Comparison of ENCODE assay signal across 8 mouse cellular contexts in the genomic region with DNA sequence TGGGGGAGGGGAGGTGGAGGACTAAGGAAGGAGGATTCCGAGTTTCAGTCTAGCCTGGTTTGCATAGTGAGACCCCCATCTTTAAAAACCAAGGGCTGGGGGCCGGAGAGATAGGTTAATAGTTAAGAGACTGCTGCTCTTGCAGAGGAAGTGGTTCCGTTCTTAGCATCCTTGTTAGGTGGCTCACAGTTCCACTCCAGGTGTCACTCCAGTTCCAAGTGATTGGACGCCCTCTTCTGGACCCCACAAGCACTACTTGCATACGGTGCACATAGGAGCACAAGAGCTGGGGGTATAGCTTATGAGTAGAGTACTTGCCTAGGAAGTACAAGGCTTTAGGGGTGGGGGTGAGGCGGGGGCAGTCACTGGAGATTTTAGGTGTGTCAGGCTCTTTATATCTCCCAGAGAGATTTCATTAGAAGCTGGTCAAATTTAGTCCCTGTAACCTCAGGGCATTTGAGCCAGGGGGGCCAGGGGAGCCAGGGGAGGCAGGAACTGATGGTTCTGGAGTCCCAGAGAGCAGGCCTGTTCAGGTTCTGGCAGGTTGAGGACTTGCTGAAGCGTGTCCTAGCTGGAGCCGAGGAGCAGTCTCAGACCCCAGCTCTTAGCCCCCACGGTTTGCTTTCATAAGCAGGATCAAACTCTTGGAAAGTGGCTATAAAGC. TPM values are rescaled to one million over a fixed set of nuclear protein-coding genes. Genes with fewer than 3 reads are reported as not detected.
DNase-seq lines count a peak whose midpoint lies in the region; ATAC-seq lines count a peak whose summit lies in the region.

No protein-coding gene starts in this region.

- peak overlapping the region; percentile 94 for H3K4me3 ChIP-seq in forebrain, embryonic 16.5 days (replicated peaks; ENCODE audit: low read length)
- peak overlapping the region; percentile 80; the same call in 1 of the 2 replicates for H3K4me3 ChIP-seq in liver, embryonic 16.5 days (ENCODE audit: low read depth, low read length)

- no peaks in the 10 kb centered on the region for H3K9me3 ChIP-seq in forebrain, embryonic 16.5 days (ENCODE audit: control insufficient read depth, low read length)
- H3K9me3 ChIP-seq in liver, embryonic 16.5 days (replicated peaks; ENCODE audit: control insufficient read depth, low read length): no peaks in the 10 kb centered on the region

- peak overlapping the region; percentile 99 for H3K4me2 ChIP-seq in forebrain, embryonic 16.5 days (ENCODE audit: low read length)
- peak overlapping the region; percentile 97 for H3K4me2 ChIP-seq in liver, embryonic 16.5 days (ENCODE audit: low read depth, low read length)

- ATAC-seq in forebrain, embryonic 16.5 days: no peak
- ATAC-seq in liver, embryonic 16.5 days (ENCODE audit: low read depth): no peak

- DNase-seq in right cerebral cortex, postnatal 14 days: peak; percentile 24
- no peak for DNase-seq in right cerebral cortex, postnatal 25 days
- DNase-seq in c-Kit-positive CD71-positive TER-119-negative erythroid progenitor cells, embryonic 14.5 days (ENCODE audit: low read depth): peak; percentile 53
- DNase-seq in kidney, adult 11 months: peak; percentile 69
- peak; percentile 62 for DNase-seq in neural tube, embryonic 10.5 days (ENCODE audit: extremely low spot score, low spot score)
- peak; percentile 63 for DNase-seq in urinary bladder, postnatal 14 days (ENCODE audit: low spot score)

- H3K36me3 ChIP-seq in forebrain, embryonic 16.5 days (ENCODE audit: control insufficient read depth, insufficient read depth): no peaks in the 10 kb centered on the region
- no peaks in the 10 kb centered on the region for H3K36me3 ChIP-seq in liver, embryonic 16.5 days (ENCODE audit: control insufficient read depth, insufficient read depth)

- no peak overlapping the region for H3K9ac ChIP-seq in forebrain, embryonic 16.5 days (replicated peaks; ENCODE audit: low read depth, low read length)
- no peak overlapping the region for H3K9ac ChIP-seq in liver, embryonic 16.5 days (ENCODE audit: low read depth, low read length)

- H3K27ac ChIP-seq in forebrain, embryonic 16.5 days (ENCODE audit: low read length): peak overlapping the region; percentile 60
- no peak overlapping the region for H3K27ac ChIP-seq in liver, embryonic 16.5 days (ENCODE audit: low read length)

- H3K4me1 ChIP-seq in forebrain, embryonic 16.5 days (replicated peaks; ENCODE audit: control insufficient read depth, insufficient read depth, low read length): peaks cover 15% of the 10 kb centered on the region
- peaks cover 14% of the 10 kb centered on the region for H3K4me1 ChIP-seq in liver, embryonic 16.5 days (ENCODE audit: control insufficient read depth, low read depth, low read length)

- WGBS in forebrain, embryonic 16.5 days: 17% methylated on average over 9 of the region's 9 CpGs
- WGBS in liver, embryonic 16.5 days (ENCODE audit: insufficient replicate concordance): 12% methylated on average over 9 of the region's 9 CpGs

- H3K27me3 ChIP-seq in forebrain, embryonic 16.5 days (replicated peaks; ENCODE audit: control insufficient read depth, insufficient read depth, low read length): no peaks in the 10 kb centered on the region
- peaks cover 16% of the 10 kb centered on the region for H3K27me3 ChIP-seq in liver, embryonic 16.5 days (ENCODE audit: control insufficient read depth, insufficient read depth, low read depth, low read length)

RNA-seq across cellular contexts. Expression of a gene that starts 1.5 kb away (rescaled TPM):
- 46.5 and 53.9 TPM in 2 replicates for polyA plus RNA-seq in forebrain, embryonic 16.5 days (2015; fragmentation: Nextera tagmentation; extraction: Ambion mirVana)
- 5.4 and 5.8 TPM in 2 replicates for polyA plus RNA-seq in liver, embryonic 16.5 days (2015; fragmentation: Nextera tagmentation; extraction: Ambion mirVana)
